Mouse (Mus musculus) layer of hippocampus, adult 18-20 months (tissue): ENCODE measurements around the gene Vmn2r43. TPM values are rescaled to one million over a fixed set of nuclear protein-coding genes. Genes with fewer than 3 reads are reported as not detected.
"Not testable (repeated sequence)": the region's sequence is repeated elsewhere in the genome, so short reads cannot be mapped to it uniquely, and the experiment has no call there.

Source experiments
- DNase-seq, 2 experiments: peaks; one replicate each; pipeline ENCODE4 v3.0.0; 2022; ENCODE audit warnings: low spot score in 2 of 2
- long read RNA-seq: library from polyadenylated mRNA; stranded (forward); transcript quantifications from one replicate; pipeline ENCODE4 v2.0.0, GENCODE M21; 2021
- total RNA-seq, 2 experiments: library from RNA; stranded (reverse); gene quantifications; 2 replicates each; pipeline ENCODE4 v1.2.3; 2021

Vmn2r43 gene
- total RNA-seq, result not detected
- long read RNA-seq, result 0 reads

DNA sequence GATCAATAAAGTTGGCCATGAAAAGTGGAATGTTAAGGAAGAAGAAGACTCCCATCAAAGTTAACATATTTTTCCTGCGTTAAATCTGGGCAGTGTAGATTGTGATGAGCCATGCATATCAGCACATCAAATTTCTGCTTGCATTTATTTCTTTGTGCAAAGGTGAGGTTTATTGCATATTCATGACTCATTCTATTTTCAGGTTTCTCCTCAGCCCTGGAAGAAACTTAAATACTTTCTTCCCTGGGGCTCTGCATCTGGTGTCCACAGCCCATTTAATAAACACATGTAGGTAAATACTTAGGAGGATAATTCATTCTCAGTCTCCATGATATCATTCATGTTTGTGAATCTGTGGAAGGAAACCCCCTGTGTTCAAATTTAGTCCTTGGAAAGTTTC lies at the start of gene Vmn2r43:
Gene Vmn2r43, minus strand, starts transcription at position 101 of the 400 bp plus-strand sequence.
- DNase-seq, result not testable (repeated sequence)

DNA sequence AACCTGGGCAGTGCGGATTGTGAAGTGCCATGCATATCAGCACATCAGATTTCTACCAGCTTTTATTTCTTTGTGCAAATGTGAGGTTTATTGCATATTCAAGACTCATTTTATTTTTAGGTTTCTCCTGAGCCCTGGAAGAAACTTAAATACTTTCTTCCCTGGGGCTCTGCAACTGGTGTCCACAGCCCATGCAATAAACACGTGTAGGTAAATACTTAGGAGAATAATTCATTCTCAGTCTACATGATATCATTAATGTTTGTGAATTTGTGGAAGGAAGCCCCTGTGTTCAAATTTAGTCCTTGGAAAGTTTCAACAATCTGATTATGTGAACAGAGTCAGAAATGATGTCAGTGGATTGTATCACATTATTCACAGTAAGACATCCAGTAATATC lies 60.2 kb downstream of the Vmn2r43 start, which contains the start of gene Vmn2r42:
Gene Vmn2r42, minus strand, starts transcription at position 101 of the 400 bp plus-strand sequence.
- DNase-seq, result not testable (repeated sequence)

Other genes starting within 250 kb of the Vmn2r43 start
- gene Vmn2r41, start 98.9 kb downstream of the Vmn2r43 start, total RNA-seq, result not detected
- not detected for gene Vmn2r42, start 60.3 kb downstream of the Vmn2r43 start, total RNA-seq
- gene Vmn2r44, start 122.7 kb upstream of the Vmn2r43 start, total RNA-seq, result not detected
- gene Vmn2r45, start 228.5 kb upstream of the Vmn2r43 start, total RNA-seq, result not detected